Mouse (Mus musculus) liver, embryonic 14.5 days (tissue): ENCODE results near the gene Padi6.
A peak's percentile ranks its signal among the peaks of the same experiment; 100 is the strongest.

ENCODE experiments used
- CTCF ChIP-seq: IDR thresholded peaks from 2 replicates; pipeline ENCODE4 v1.5.1; 2016; ENCODE audit warnings: antibody characterized with exemption, low read depth, control low read depth
- EP300 ChIP-seq: IDR thresholded peaks from 2 replicates; pipeline ENCODE4 v1.6.1; 2016; ENCODE audit warnings: antibody characterized with exemption, low read depth

DNA sequence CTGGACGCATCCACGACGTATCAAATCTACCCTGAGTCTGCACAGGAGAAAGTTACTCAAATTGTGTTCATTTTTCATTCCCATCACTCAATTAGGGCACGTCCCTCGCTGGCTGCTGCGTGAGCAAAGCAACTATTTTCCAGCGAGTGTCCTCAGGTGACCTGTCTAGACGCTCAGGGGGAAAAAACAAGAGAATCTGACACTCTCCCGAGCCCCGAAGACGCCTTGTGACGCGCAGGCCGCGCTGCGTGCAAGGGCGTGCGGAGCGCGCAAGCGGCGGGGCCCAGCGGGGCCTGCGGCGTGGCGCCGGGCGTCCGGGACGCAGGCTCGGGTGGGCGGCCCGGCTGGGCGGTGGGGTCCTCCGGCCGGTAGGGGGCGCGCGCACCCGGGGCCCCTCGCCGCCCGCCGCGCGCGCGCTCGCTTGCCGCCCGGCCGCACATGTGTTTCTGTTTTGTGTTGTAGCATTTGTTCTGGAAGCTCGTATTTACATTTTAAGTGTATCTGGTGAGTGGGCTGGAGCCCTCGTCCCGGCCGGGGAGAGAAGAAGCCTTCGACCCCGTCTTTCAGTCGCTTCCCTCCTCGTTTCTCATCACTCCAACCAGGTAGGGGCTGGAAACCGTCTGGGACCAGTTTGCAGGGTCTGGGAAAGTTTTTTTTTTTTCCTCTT lies 41.3 kb downstream of the Padi6 start:
- TF ChIP-seq CTCF (no peak; the same call in 1 of the 2 replicates), EP300 (peak; percentile 5; the same call in 1 of the 2 replicates)
